Mouse (Mus musculus) gastrocnemius, postnatal 14 days (tissue): Measurements from ENCODE around the gene Sh2d1b1. TPM values are rescaled to one million over a fixed set of nuclear protein-coding genes. Genes with fewer than 3 reads are reported as not detected.

ENCODE experiments used
- DNase-seq: peaks from one replicate; pipeline ENCODE4 v3.0.0; 2021; ENCODE audit warnings: mixed read lengths
- intact Hi-C: fragments of 180-260 bp; cut with DNase I; formaldehyde crosslinking; loops from one replicate; pipeline ENCODE4 v1.15.1; 2025; ENCODE audit warnings: low total_unique reads
- total RNA-seq, 2 experiments: library from RNA; stranded (reverse); gene quantifications; 2 replicates each; pipeline ENCODE4 v1.2.3; 2021

The Sh2d1b1 gene
- total RNA-seq, 2 experiments from 2014 or later: not detected

GRCm38 (mm10) chr1:170311431-170311830, 34.3 kb downstream of the Sh2d1b1 start:
- intact Hi-C loops: no loop called here

GRCm38 (mm10) chr1:170322046-170322445, 44.9 kb downstream of the Sh2d1b1 start:
- no peak for DNase-seq
- intact Hi-C loops: no loop called here

More at GRCm38 (mm10) chr1:170311431-170311830, 34.3 kb downstream of the Sh2d1b1 start:
- DNase-seq: no peak

GRCm38 (mm10) chr1:170323001-170323400, 45.9 kb downstream of the Sh2d1b1 start:
- intact Hi-C loops: no loop called here
- no peak for DNase-seq

GRCm38 (mm10) chr1:170324312-170324711, 47.2 kb downstream of the Sh2d1b1 start:
- DNase-seq: no peak
- intact Hi-C loops: no loop called here

GRCm38 (mm10) chr1:170325277-170325676, 48.2 kb downstream of the Sh2d1b1 start:
- intact Hi-C loops: no loop called here
- no peak for DNase-seq

GRCm38 (mm10) chr1:170331926-170332325, 54.8 kb downstream of the Sh2d1b1 start:
- intact Hi-C loops: no loop called here
- DNase-seq: no peak

- intact Hi-C loops: no loop called here
- no peak for DNase-seq
Observed at GRCm38 (mm10) chr1:170332775-170333174, 55.7 kb downstream of the Sh2d1b1 start.

Other genes starting within 250 kb of the Sh2d1b1 start
- 10 to 100 TPM; 27.5 to 31.9 TPM for gene Ddr2, start 166.6 kb upstream of the Sh2d1b1 start, total RNA-seq
- gene Uap1, start 102.4 kb upstream of the Sh2d1b1 start, total RNA-seq: 10 to 100 TPM; 29.9 to 36.0 TPM
- gene Uhmk1, start 61.9 kb upstream of the Sh2d1b1 start, total RNA-seq: 10 to 100 TPM; 10.2 to 10.4 TPM
- not detected for gene Sh2d1b2, start 44.6 kb upstream of the Sh2d1b1 start, total RNA-seq
- gene Gm7694, start 29.0 kb downstream of the Sh2d1b1 start, total RNA-seq: under 1 TPM; 0.84 to 0.92 TPM
- not detected for gene Spata46, start 31.5 kb downstream of the Sh2d1b1 start, total RNA-seq